Mouse (Mus musculus) limb, embryonic 14.5 days (tissue): Measurements from ENCODE around the gene Aldh6a1. TPM values are rescaled to one million over a fixed set of nuclear protein-coding genes. Genes with fewer than 3 reads are reported as not detected.

ENCODE experiments used
- ATAC-seq: fragments of 200-750 bp; cut with Nextera tagmentation; 2 replicates; pipeline ENCODE4 v1.8.0; 2017; ENCODE audit warnings: low read depth, moderate number of reproducible peaks, moderate TSS enrichment; ENCODE audit not compliant: low FRiP score
- DNase-seq: peaks from one replicate; pipeline ENCODE4 v3.0.0-alpha.2; 2015; ENCODE audit warnings: low spot score
- H3K27ac ChIP-seq: fragments of 300-500 bp; sonication (generic); replicated peaks from 2 replicates; pipeline ENCODE4 v1.5.1; 2014; ENCODE audit warnings: low read depth, mild to moderate bottlenecking, low read length, moderate library complexity, mixed read lengths
- H3K27me3 ChIP-seq: fragments of 300-500 bp; sonication (generic); 2 replicates; pipeline ENCODE4 v1.6.1; 2014; ENCODE audit warnings: low read length, mixed read lengths; ENCODE audit not compliant: control insufficient read depth, insufficient read depth
- H3K36me3 ChIP-seq: fragments of 300-500 bp; sonication (generic); 2 replicates; pipeline ENCODE4 v1.6.1; 2014; ENCODE audit warnings: mild to moderate bottlenecking, low read length, moderate library complexity, mixed read lengths; ENCODE audit not compliant: control insufficient read depth, insufficient read depth
- H3K4me1 ChIP-seq: fragments of 300-500 bp; sonication (generic); 2 replicates; pipeline ENCODE4 v1.6.1; 2014; ENCODE audit warnings: antibody characterized with exemption, low read length, mixed read lengths; ENCODE audit not compliant: control insufficient read depth, insufficient read depth
- H3K4me2 ChIP-seq: fragments of 300-500 bp; sonication (generic); replicated peaks from 2 replicates; pipeline ENCODE4 v1.6.1; 2014; ENCODE audit warnings: low read depth, mild to moderate bottlenecking, low read length, moderate library complexity; ENCODE audit not compliant: severe bottlenecking
- H3K4me3 ChIP-seq: fragments of 300-500 bp; sonication (generic); replicated peaks from 2 replicates; pipeline ENCODE4 v1.5.1; 2014; ENCODE audit warnings: low read length
- H3K9ac ChIP-seq: fragments of 300-500 bp; sonication (generic); 2 replicates; pipeline ENCODE4 v1.6.1; 2014; ENCODE audit warnings: mild to moderate bottlenecking, low read depth, low read length, moderate library complexity; ENCODE audit not compliant: severe bottlenecking
- H3K9me3 ChIP-seq: fragments of 300-500 bp; sonication (generic); 2 replicates; pipeline ENCODE4 v1.6.1; 2016; ENCODE audit warnings: low read length; ENCODE audit not compliant: control insufficient read depth
- POLR2A ChIP-seq: fragments of 200-500 bp; IDR thresholded peaks from 2 replicates; pipeline ENCODE4 v1.8.0; 2012; ENCODE audit warnings: inconsistent platforms, mild to moderate bottlenecking, moderate library complexity, borderline replicate concordance; ENCODE audit not compliant: insufficient read depth, insufficient read length; ENCODE audit errors: extremely low read depth
- WGBS: fragments of 180-500 bp; shearing (Covaris S2); extraction: QIAGEN DNeasy Blood & Tissue Kit; methylation state at CpG from one replicate; pipeline ENCODE4 v1.1.7; 2014; 5-methylcytosine and 5-hydroxymethylcytosine counted together
- polyA plus RNA-seq, 2 experiments: library from polyadenylated mRNA; depleted of rRNA in 1 of 2; stranded (reverse) in 1 of 2; unstranded in 1 of 2; fragments of >200 nt; fragmentation: Nextera tagmentation in 1 of 2; extraction: Ambion mirVana in 1 of 2; gene quantifications; 2 replicates each; pipeline versions ENCODE4 v1.2.1 to v1.2.3; 2012 to 2014

The Aldh6a1 gene
- polyA plus RNA-seq, 2 experiments, result 19.0 to 41.2 TPM

GRCm38 (mm10) chr12:84481251-84481650, 30.4 kb upstream of the Aldh6a1 start:
- Histone ChIP-seq H3K4me3 (no peak overlapping the region), H3K9me3 (no peaks in the 10 kb centered on the region), H3K4me2 (no peak overlapping the region), H3K36me3 (0 out of 2 replicates have a peak, but pooled peaks cover 3% of the 10 kb centered on the region), H3K4me1 (no peaks in the 10 kb centered on the region), H3K27ac (no peak overlapping the region), H3K27me3 (no peaks in the 10 kb centered on the region), H3K9ac (no peak overlapping the region)
- TF ChIP-seq POLR2A, result no peak
- DNase-seq, result no peak
- WGBS, result 72% methylated on average over 2 of the region's 2 CpGs
- ATAC-seq, result no peak

- no peak overlapping the region for H3K27ac ChIP-seq
- DNase-seq (no peak), ATAC-seq (no peak)
- no peaks in the 10 kb centered on the region for H3K9me3 ChIP-seq
- WGBS, result 95% methylated on average over 7 of the region's 7 CpGs
- H3K4me3 ChIP-seq, result no peak overlapping the region
- H3K27me3 ChIP-seq, result no peaks in the 10 kb centered on the region
- no peak for TF ChIP-seq POLR2A
- H3K36me3 ChIP-seq, result peaks cover 10% of the 10 kb centered on the region; the same call in 1 of the 2 replicates
- H3K9ac ChIP-seq, result no peak overlapping the region
- no peaks in the 10 kb centered on the region for H3K4me1 ChIP-seq
- no peak overlapping the region for H3K4me2 ChIP-seq
Measured at GRCm38 (mm10) chr12:84478937-84479336, 28.1 kb upstream of the Aldh6a1 start.

- 0% methylated on average over 1 of the region's 1 CpGs for WGBS
- Histone ChIP-seq H3K4me3 (no peak overlapping the region), H3K9me3 (no peaks in the 10 kb centered on the region), H3K27me3 (no peaks in the 10 kb centered on the region), H3K9ac (no peak overlapping the region), H3K27ac (no peak overlapping the region), H3K4me2 (no peak overlapping the region), H3K36me3 (peaks cover 34% of the 10 kb centered on the region), H3K4me1 (no peaks in the 10 kb centered on the region)
- TF ChIP-seq POLR2A, result no peak
- ATAC-seq (no peak), DNase-seq (peak; percentile 73)
Measured at GRCm38 (mm10) chr12:84468701-84469100, 17.9 kb upstream of the Aldh6a1 start.

- Histone ChIP-seq H3K4me3 (no peak overlapping the region), H3K9ac (no peak overlapping the region), H3K27ac (no peak overlapping the region), H3K9me3 (no peaks in the 10 kb centered on the region), H3K4me2 (no peak overlapping the region), H3K36me3 (peaks cover 64% of the 10 kb centered on the region), H3K27me3 (no peaks in the 10 kb centered on the region), H3K4me1 (no peaks in the 10 kb centered on the region)
- DNase-seq, result no peak
- no peak for TF ChIP-seq POLR2A
- 89% methylated on average over 3 of the region's 3 CpGs for WGBS
- no peak for ATAC-seq
Measured at GRCm38 (mm10) chr12:84462856-84463255, 12.1 kb upstream of the Aldh6a1 start.

- H3K9ac ChIP-seq, result no peak overlapping the region
- peaks cover 62% of the 10 kb centered on the region for H3K36me3 ChIP-seq
- no peaks in the 10 kb centered on the region for H3K4me1 ChIP-seq
- no peak for TF ChIP-seq POLR2A
- no peak for DNase-seq
- no peaks in the 10 kb centered on the region for H3K27me3 ChIP-seq
- WGBS, result 92% methylated on average over 5 of the region's 5 CpGs
- no peak overlapping the region for H3K4me3 ChIP-seq
- ATAC-seq, result no peak
- H3K27ac ChIP-seq, result no peak overlapping the region
- no peak overlapping the region for H3K4me2 ChIP-seq
- H3K9me3 ChIP-seq, result no peaks in the 10 kb centered on the region
Measured at GRCm38 (mm10) chr12:84461416-84461815, 10.6 kb upstream of the Aldh6a1 start.

- H3K4me3 ChIP-seq, result no peak overlapping the region
- DNase-seq, result no peak
- no peak overlapping the region for H3K9ac ChIP-seq
- no peaks in the 10 kb centered on the region for H3K27me3 ChIP-seq
- peaks cover 58% of the 10 kb centered on the region for H3K36me3 ChIP-seq
- no peak overlapping the region for H3K27ac ChIP-seq
- no peaks in the 10 kb centered on the region for H3K9me3 ChIP-seq
- H3K4me2 ChIP-seq, result no peak overlapping the region
- 59% methylated on average over 1 of the region's 1 CpGs for WGBS
- ATAC-seq, result no peak
- no peaks in the 10 kb centered on the region for H3K4me1 ChIP-seq
- TF ChIP-seq POLR2A, result no peak
Measured at GRCm38 (mm10) chr12:84459845-84460244, 9.0 kb upstream of the Aldh6a1 start.
